Comparison of ENCODE assay signal across 26 mouse cellular contexts in genomic region chr16:13297860-13298259, GRCm38 (mm10). TPM values are rescaled to one million over a fixed set of nuclear protein-coding genes. Genes with fewer than 3 reads are reported as not detected.
A peak's percentile ranks its signal among the peaks of the same experiment; 100 is the strongest.
DNase-seq lines count a peak whose midpoint lies in the region; ATAC-seq and TF ChIP-seq lines count a peak whose summit lies in the region.
"Had no signal": no experiment of that assay in that cellular context is flagged by ENCODE, and none has a peak within 500 bp of the region (broad histone marks: within the 10 kb centered on the region; RNA-seq: fewer than 3 reads in every experiment).

No protein-coding gene starts in this region.

- H3K27me3 ChIP-seq in CH12.LX (replicated peaks) = no peaks in the 10 kb centered on the region
- H3K27me3 ChIP-seq in intestine, embryonic 15.5 days (replicated peaks) = no peaks in the 10 kb centered on the region
- no peaks in the 10 kb centered on the region for H3K27me3 ChIP-seq in intestine, postnatal 0 days (replicated peaks; ENCODE audit: control insufficient read depth, insufficient read depth, low read length)
- H3K27me3 ChIP-seq in forebrain, embryonic 13.5 days = no peaks in the 10 kb centered on the region
- H3K27me3 ChIP-seq: embryonic facial prominence, embryonic 13.5 days; embryonic facial prominence, embryonic 15.5 days; forebrain, embryonic 12.5 days; forebrain, embryonic 15.5 days had no signal

- no peak for TF ChIP-seq CTCF in gastrocnemius, adult 2 months (IDR thresholded peaks at IDR 0.05)
- TF ChIP-seq CTCF in CH12.LX (conservative IDR thresholded peaks at IDR 0.05 in 1 of 2, IDR thresholded peaks at IDR 0.05 in 1 of 2; ENCODE audit: low read depth in 2 of 2, low read length in 2 of 2) = no peak
- TF ChIP-seq CTCF in intestine, postnatal 0 days (IDR thresholded peaks at IDR 0.05; ENCODE audit: low read depth) = no peak

- peak overlapping the region; percentile 58; the same call in 1 of the 2 replicates for H3K27ac ChIP-seq in gastrocnemius, adult 2 months
- H3K27ac ChIP-seq in CH12.LX (ENCODE audit: insufficient read depth, low read depth) = no peak overlapping the region
- no peak overlapping the region for H3K27ac ChIP-seq in intestine, embryonic 15.5 days
- peak overlapping the region; percentile 67; the same call in 1 of the 2 replicates for H3K27ac ChIP-seq in intestine, postnatal 0 days (ENCODE audit: low read depth, low read length)
- no peak overlapping the region for H3K27ac ChIP-seq in forebrain, embryonic 13.5 days
- H3K27ac ChIP-seq: embryonic facial prominence, embryonic 13.5 days; embryonic facial prominence, embryonic 15.5 days; forebrain, embryonic 10.5 days; forebrain, embryonic 12.5 days; forebrain, embryonic 15.5 days had no signal

- H3K4me2 ChIP-seq in CH12.LX (ENCODE audit: insufficient read depth, low read depth, poor library complexity, severe bottlenecking) = no peak overlapping the region
- no peak overlapping the region for H3K4me2 ChIP-seq in intestine, embryonic 15.5 days (replicated peaks)
- H3K4me2 ChIP-seq in intestine, postnatal 0 days (replicated peaks; ENCODE audit: low read depth) = no peak overlapping the region
- no peak overlapping the region for H3K4me2 ChIP-seq in forebrain, embryonic 13.5 days
- H3K4me2 ChIP-seq: embryonic facial prominence, embryonic 13.5 days; embryonic facial prominence, embryonic 15.5 days; forebrain, embryonic 12.5 days; forebrain, embryonic 15.5 days had no signal

- H3K9me3 ChIP-seq in CH12.LX (replicated peaks; ENCODE audit: low read length) = no peaks in the 10 kb centered on the region
- H3K9me3 ChIP-seq in intestine, embryonic 15.5 days = no peaks in the 10 kb centered on the region
- H3K9me3 ChIP-seq in intestine, postnatal 0 days (ENCODE audit: control insufficient read depth) = no peaks in the 10 kb centered on the region
- no peaks in the 10 kb centered on the region for H3K9me3 ChIP-seq in forebrain, embryonic 13.5 days (replicated peaks)
- H3K9me3 ChIP-seq: embryonic facial prominence, embryonic 13.5 days; embryonic facial prominence, embryonic 15.5 days; forebrain, embryonic 10.5 days; forebrain, embryonic 12.5 days; forebrain, embryonic 15.5 days had no signal

- H3K9ac ChIP-seq in CH12.LX (ENCODE audit: insufficient read depth, low read depth) = no peak overlapping the region
- H3K9ac ChIP-seq in intestine, embryonic 15.5 days = no peak overlapping the region
- H3K9ac ChIP-seq in intestine, postnatal 0 days (ENCODE audit: low read depth, low read length) = no peak overlapping the region
- no peak overlapping the region for H3K9ac ChIP-seq in forebrain, embryonic 13.5 days
- H3K9ac ChIP-seq: embryonic facial prominence, embryonic 13.5 days; embryonic facial prominence, embryonic 15.5 days; forebrain, embryonic 12.5 days; forebrain, embryonic 15.5 days; forebrain, postnatal 0 days had no signal

- H3K4me1 ChIP-seq in CH12.LX (ENCODE audit: control insufficient read depth in 1 of 2, insufficient read depth in 2 of 2) = peaks cover 11 to 31% of the 10 kb centered on the region in 2 experiments
- no peaks in the 10 kb centered on the region for H3K4me1 ChIP-seq in intestine, embryonic 15.5 days (replicated peaks)
- peaks cover 9% of the 10 kb centered on the region; the same call in 1 of the 2 replicates for H3K4me1 ChIP-seq in intestine, postnatal 0 days (replicated peaks; ENCODE audit: control insufficient read depth, insufficient read depth, low read length)
- H3K4me1 ChIP-seq in forebrain, embryonic 13.5 days = no peaks in the 10 kb centered on the region
- H3K4me1 ChIP-seq: embryonic facial prominence, embryonic 13.5 days; forebrain, embryonic 10.5 days; forebrain, embryonic 12.5 days; forebrain, embryonic 15.5 days had no signal

- H3K79me2 ChIP-seq in CH12.LX (replicated peaks; ENCODE audit: control insufficient read depth, extremely low read depth, insufficient read depth, poor library complexity, severe bottlenecking) = no peaks in the 10 kb centered on the region

- dilution Hi-C loops in CH12.LX (cut with MboI; ENCODE audit: extremely low pct_ligation_motif_present, extremely low pct_unique_long_range_greater_than_20kb, low sequenced_read_pairs) = no loop called here

- WGBS in intestine, embryonic 15.5 days = 68% methylated on average over 1 of the region's 1 CpGs
- 14% methylated on average over 1 of the region's 1 CpGs for WGBS in intestine, postnatal 0 days
- 79% methylated on average over 1 of the region's 1 CpGs for WGBS in forebrain, embryonic 13.5 days

- TF ChIP-seq POLR2A in CH12.LX (IDR thresholded peaks at IDR 0.05; ENCODE audit: low read depth, low read length) = no peak

- H3K36me3 ChIP-seq in CH12.LX (replicated peaks in 1 of 2; ENCODE audit: control insufficient read depth in 1 of 2, insufficient read depth in 1 of 2, low read length in 1 of 2) = peaks cover 0 to 13% of the 10 kb centered on the region in 2 experiments
- no peaks in the 10 kb centered on the region for H3K36me3 ChIP-seq in intestine, embryonic 15.5 days
- no peaks in the 10 kb centered on the region for H3K36me3 ChIP-seq in intestine, postnatal 0 days (ENCODE audit: control insufficient read depth, insufficient read depth)
- no peaks in the 10 kb centered on the region for H3K36me3 ChIP-seq in forebrain, embryonic 13.5 days (ENCODE audit: poor library complexity, severe bottlenecking)
- H3K36me3 ChIP-seq: embryonic facial prominence, embryonic 15.5 days; forebrain, embryonic 12.5 days; forebrain, embryonic 15.5 days had no signal

- intact Hi-C loops in gastrocnemius, adult 2 months (cut with DNase I) = loop anchor here (1.0 kb wide), 1 partner anchor 37 kb away; no protein-coding TSS in a partner anchor

- no peak for DNase-seq in gastrocnemius, adult 2 months
- DNase-seq in gastrocnemius, adult 18-20 months (ENCODE audit: low spot score) = no peak
- DNase-seq in CH12.LX (ENCODE audit: extremely low read depth) = peak; percentile 25
- no peak for DNase-seq in left cerebral cortex, adult 9 months (ENCODE audit: low spot score in 2 of 2)
- DNase-seq: adrenal gland, adult 2 months; adrenal gland, postnatal 10 days; adrenal gland, postnatal 25 days; B cell, adult 2 months; cerebellum, adult 11 months; cerebellum, adult 18-20 months; cerebellum, adult 8-10 months; cerebellum, adult 9-11 months; cerebellum, postnatal 14 days; cerebellum, postnatal 36 days; embryo, embryonic 11 days; forebrain, postnatal 0 days had no signal

- no peak overlapping the region for H3K4me3 ChIP-seq in gastrocnemius, adult 2 months
- no peak overlapping the region for H3K4me3 ChIP-seq in CH12.LX (replicated peaks in 1 of 3; ENCODE audit: low read depth in 2 of 3, low read length in 2 of 3, poor library complexity in 1 of 3)
- no peak overlapping the region for H3K4me3 ChIP-seq in intestine, embryonic 15.5 days (replicated peaks)
- H3K4me3 ChIP-seq in intestine, postnatal 0 days (ENCODE audit: low read depth, low read length) = no peak overlapping the region
- H3K4me3 ChIP-seq in forebrain, embryonic 13.5 days = no peak overlapping the region
- H3K4me3 ChIP-seq: embryonic facial prominence, embryonic 13.5 days; embryonic facial prominence, embryonic 15.5 days; erythroblast, embryonic 14.5 days; forebrain, embryonic 10.5 days; forebrain, embryonic 12.5 days; forebrain, embryonic 15.5 days had no signal

- no peak for TF ChIP-seq RAD21 in CH12.LX (IDR thresholded peaks at IDR 0.05; ENCODE audit: low read depth, low read length)

- in situ Hi-C loops in CH12.LX (cut with MboI; ENCODE audit: low pct_ligation_motif_present, low pct_unique_long_range_greater_than_20kb, low sequenced_read_pairs) = no loop called here

- TF ChIP-seq EP300 in CH12.LX (IDR thresholded peaks at IDR 0.05; ENCODE audit: low read length) = no peak

- ATAC-seq in intestine, embryonic 15.5 days = peak; percentile 47; the same call in 1 of the 2 replicates
- ATAC-seq in intestine, postnatal 0 days = peak; percentile 85
- ATAC-seq in forebrain, embryonic 13.5 days = no peak
- ATAC-seq: CD4-positive, CD25-positive, alpha-beta regulatory T cell, adult 4 months; forebrain, embryonic 15.5 days; forebrain, postnatal 0 days had no signal

TF ChIP-seq in CH12.LX, 34 proteins besides CTCF, POLR2A, EP300 and RAD21:
- TF ChIP-seq PAX5 (IDR thresholded peaks at IDR 0.05; ENCODE audit: low read length) = no peak
- no peak for TF ChIP-seq ZNF384 (IDR thresholded peaks at IDR 0.05; ENCODE audit: low read depth, low read length)
- no peak for TF ChIP-seq NRF1 (IDR thresholded peaks at IDR 0.05; ENCODE audit: low read depth, low read length)
- TF ChIP-seq UBTF (IDR thresholded peaks at IDR 0.05; ENCODE audit: low read depth, low read length) = no peak
- TF ChIP-seq HCFC1 (IDR thresholded peaks at IDR 0.05; ENCODE audit: low read depth, low read length) = no peak
- no peak for TF ChIP-seq ETS1 (conservative IDR thresholded peaks at IDR 0.05; ENCODE audit: low read depth, low read length)
- no peak for TF ChIP-seq MAFK (IDR thresholded peaks at IDR 0.05; ENCODE audit: insufficient replicate concordance, low read length)
- no peak for TF ChIP-seq ZC3H11A (IDR thresholded peaks at IDR 0.05; ENCODE audit: low read depth, low read length)
- no peak for TF ChIP-seq GABPA (IDR thresholded peaks at IDR 0.05; ENCODE audit: insufficient replicate concordance, low read depth, low read length)
- no peak for TF ChIP-seq MEF2A (IDR thresholded peaks at IDR 0.05; ENCODE audit: borderline replicate concordance, low read depth, low read length)
- TF ChIP-seq JUN (IDR thresholded peaks at IDR 0.05; ENCODE audit: insufficient read depth, low read depth, low read length) = no peak
- no peak for TF ChIP-seq USF2 (conservative IDR thresholded peaks at IDR 0.05; ENCODE audit: low read depth, low read length)
- TF ChIP-seq MYC (IDR thresholded peaks at IDR 0.05; ENCODE audit: low read depth, low read length) = no peak
- TF ChIP-seq KAT2A (IDR thresholded peaks at IDR 0.05; ENCODE audit: insufficient replicate concordance, low read length) = no peak
- no peak for TF ChIP-seq SMC3 (IDR thresholded peaks at IDR 0.05; ENCODE audit: low read depth, low read length)
- TF ChIP-seq TBP (conservative IDR thresholded peaks at IDR 0.05; ENCODE audit: low read depth, low read length) = no peak
- TF ChIP-seq USF1 (IDR thresholded peaks at IDR 0.05; ENCODE audit: low read depth, low read length) = no peak
- no peak for TF ChIP-seq MAZ (IDR thresholded peaks at IDR 0.05; ENCODE audit: low read depth, low read length)

RNA-seq across cellular contexts. Expression of gene Mrtfb, which starts 41.6 kb away (rescaled TPM):
- 10 to 100 TPM; 23.3 to 33.0 TPM for total RNA-seq in gastrocnemius, adult 2 months (2021)
- total RNA-seq in gastrocnemius, adult 18-20 months (2021) = 10 to 100 TPM; 23.7 to 24.0 TPM
- total RNA-seq in CH12.LX (2012; rRNA removed) = 4.4 and 4.6 TPM in 2 replicates
- total RNA-seq in CH12.LX (2014; rRNA removed) = 2.5 and 3.2 TPM in 2 replicates
- 7.0 and 9.4 TPM in 2 replicates for polyA plus RNA-seq in CH12.LX (2012; ENCODE audit: insufficient read length, low read depth)
- polyA plus RNA-seq in intestine, embryonic 15.5 days (2015; fragmentation: Nextera tagmentation; extraction: Ambion mirVana) = 20.3 and 20.9 TPM in 2 replicates
- polyA plus RNA-seq in intestine, postnatal 0 days (2015; fragmentation: Nextera tagmentation; extraction: Ambion mirVana) = 14.2 and 14.6 TPM in 2 replicates
- 11.6 and 13.7 TPM in 2 replicates for polyA plus RNA-seq in forebrain, embryonic 13.5 days (2015; fragmentation: Nextera tagmentation; extraction: Ambion mirVana)

Comparison
In these comparisons a context has a peak if more than half of its experiments do, and no peak if none do; other contexts are left out.
1. H3K27ac ChIP-seq: peak in gastrocnemius, adult 2 months (single experiment) and intestine, postnatal 0 days (single experiment); none in CH12.LX (single experiment), intestine, embryonic 15.5 days (single experiment) and forebrain, embryonic 13.5 days (single experiment).